Mouse (Mus musculus) CD4-positive, CD25-positive, alpha-beta regulatory T cell, adult 4 months (primary cell): Measurements from ENCODE around the gene Nln. TPM values are rescaled to one million over a fixed set of nuclear protein-coding genes. Genes with fewer than 3 reads are reported as not detected.

Experiments used
- ATAC-seq: one replicate; pipeline ENCODE4 v1.8.0; 2017
- polyA plus RNA-seq, 2 experiments: library from polyadenylated mRNA; unstranded; fragments of 100-300 nt; shearing (Covaris generic); gene quantifications; one replicate each; pipeline ENCODE4 v1.2.1; 2017

Gene Nln
- polyA plus RNA-seq, 2 experiments from 2014 or later: 8.4 to 10.9 TPM

- ATAC-seq: no peak
These were observed 68.5 kb downstream of the Nln start for GRCm38 (mm10) chr13:104040950-104041349.

DNA sequence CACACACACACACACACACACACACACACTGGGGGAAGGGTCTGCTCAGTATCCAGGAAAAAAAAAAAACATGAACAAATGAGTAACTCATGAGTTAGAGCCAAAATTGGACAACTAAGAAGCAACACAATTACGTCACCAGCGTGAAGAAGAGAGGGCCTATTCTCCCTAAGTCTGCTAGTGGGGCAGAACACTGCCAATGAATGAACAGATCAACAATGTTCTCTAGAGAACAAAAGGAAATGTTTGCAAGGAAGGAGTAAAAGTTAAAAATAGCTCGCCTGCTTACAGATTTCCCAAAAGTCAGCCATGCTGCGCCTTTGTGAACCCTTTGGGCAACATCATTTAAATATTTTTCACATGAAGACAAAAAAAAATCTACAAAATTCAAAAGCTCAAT is 69.6 kb downstream of the Nln start:
- ATAC-seq: no peak

DNA sequence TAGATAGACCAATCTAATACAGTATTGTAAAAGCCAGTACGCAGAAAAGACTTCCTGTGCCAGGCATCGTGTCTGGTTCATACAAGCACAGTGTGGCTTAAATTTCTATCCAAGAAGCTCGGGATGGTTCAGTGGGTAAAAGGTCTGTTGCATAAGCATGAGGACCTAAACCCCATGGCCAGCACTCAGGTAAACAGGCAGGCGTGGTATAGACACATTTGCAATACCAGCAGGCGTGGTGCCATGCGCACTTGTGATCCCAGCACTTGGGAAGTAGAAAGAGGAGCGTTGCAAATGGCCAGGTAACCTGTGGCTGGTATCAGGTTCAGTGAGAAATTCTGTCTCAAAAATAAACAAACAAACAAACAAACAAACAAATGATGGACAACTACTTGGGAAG is 70.5 kb downstream of the Nln start:
- no peak for ATAC-seq

GRCm38 (mm10) chr13:104038358-104038757 is 71.1 kb downstream of the Nln start:
- no peak for ATAC-seq

GRCm38 (mm10) chr13:104037531-104038290 is 71.7 kb downstream of the Nln start:
- ATAC-seq: no peak

DNA sequence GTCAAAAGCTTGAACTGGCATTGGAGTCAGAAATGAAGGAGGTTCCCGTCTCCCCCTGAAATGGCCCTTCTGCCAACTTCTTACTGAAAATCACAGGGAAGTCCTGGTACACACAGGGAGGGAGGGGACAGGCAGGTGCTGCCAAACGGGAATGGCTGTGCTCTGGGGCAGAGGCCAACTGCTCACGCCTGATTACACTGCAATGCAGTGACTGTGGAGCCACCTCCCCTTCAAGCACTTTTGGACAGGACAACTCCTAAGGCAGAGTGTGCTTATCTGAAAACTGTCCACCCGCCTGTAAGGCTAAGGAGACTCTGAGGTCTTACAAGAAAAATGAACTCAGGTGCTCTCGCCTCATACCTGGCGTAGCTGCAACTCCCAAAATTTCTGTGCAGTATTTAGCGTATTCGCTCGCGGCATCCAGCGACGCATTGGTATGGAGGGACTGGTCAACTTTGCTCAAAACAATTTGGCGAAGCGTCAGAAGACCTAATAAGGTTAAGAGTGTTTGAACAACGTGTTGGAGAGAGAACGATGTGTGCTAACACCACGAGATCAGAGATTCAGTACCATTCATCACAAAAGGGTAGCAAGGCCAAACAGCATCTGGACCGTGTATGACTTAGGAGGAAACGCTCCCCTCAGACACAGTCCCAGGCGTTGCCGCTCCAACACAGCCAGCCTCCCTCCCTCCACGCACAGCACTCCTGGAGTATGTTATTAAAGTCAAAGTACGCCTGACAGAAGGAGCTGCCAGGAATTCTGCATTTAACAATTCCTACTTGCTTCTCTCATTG is 72.7 kb downstream of the Nln start:
- ATAC-seq: no peak

GRCm38 (mm10) chr13:104035651-104036050 is 73.8 kb downstream of the Nln start:
- ATAC-seq: no peak

DNA sequence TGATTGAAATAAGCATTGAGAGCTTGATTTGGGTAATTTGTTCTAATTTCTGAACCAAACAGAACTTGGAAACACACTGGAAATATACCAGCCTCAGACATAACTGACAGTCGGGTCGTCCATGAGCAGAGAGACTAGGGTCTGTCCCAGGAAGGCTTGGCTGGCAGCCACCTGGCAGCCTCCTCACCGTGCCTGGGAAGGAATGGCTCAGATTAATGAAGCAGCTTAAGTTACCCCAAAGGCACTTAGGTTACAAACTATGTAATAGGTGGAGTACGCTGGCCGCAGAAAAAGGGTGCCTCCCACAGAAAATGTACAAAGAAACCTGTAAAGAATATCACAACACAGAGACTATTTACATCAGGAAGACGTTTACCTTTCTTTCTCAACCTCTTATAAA is 74.6 kb downstream of the Nln start:
- ATAC-seq: no peak

DNA sequence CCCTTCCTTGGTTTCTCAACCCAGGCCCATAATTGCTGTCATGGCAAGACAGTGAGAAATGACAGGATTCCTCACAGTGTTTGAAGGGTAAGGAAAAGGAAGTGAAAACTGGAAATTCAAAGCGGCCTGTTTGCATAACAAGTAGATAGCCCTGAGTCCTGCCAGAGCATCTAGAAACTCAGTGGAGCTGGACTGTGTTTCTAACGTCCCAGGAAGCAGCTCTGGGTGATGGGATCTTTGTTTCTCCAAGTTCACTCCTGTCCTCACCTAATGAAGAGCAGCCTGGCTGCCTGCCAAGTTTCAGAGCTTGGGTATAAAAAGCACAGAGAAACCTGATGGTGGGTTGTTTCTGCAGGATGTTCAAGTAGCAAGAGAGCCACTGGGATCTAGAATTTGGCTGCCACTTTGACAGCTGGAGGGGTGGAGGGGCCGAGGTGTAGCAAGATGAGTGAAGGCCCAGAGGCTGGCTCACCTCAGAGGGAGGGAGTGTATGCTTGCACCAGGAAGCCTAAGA is 76.7 kb downstream of the Nln start:
- no peak for ATAC-seq

DNA sequence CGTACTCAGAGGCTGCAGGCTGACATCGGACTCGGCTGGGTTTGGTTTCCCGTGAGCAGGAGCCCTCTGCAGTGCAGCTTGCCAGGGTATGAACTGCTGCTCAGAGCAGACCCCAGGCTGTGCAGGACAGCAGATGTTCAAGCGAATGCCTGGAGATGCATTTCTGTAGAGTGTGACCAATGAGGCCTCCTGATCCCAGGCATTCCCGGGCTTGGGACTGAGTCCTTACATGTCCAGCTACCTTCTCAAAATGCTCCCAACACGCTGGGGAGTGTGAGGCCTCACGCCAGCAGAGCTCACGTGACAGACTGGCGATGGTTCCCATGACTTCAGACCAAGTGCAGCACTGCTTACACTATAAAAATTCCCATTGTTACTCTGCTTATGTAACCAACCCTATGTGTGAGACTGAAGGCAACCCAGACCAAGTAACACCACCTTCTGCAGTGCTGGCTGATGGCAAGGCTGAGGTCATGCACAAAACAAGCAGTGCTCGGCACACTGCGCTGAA is 77.5 kb downstream of the Nln start:
- ATAC-seq: no peak

- ATAC-seq: no peak
These were observed 78.5 kb downstream of the Nln start for GRCm38 (mm10) chr13:104030956-104031355.

GRCm38 (mm10) chr13:104029511-104029910 is 79.9 kb downstream of the Nln start:
- no peak for ATAC-seq

DNA sequence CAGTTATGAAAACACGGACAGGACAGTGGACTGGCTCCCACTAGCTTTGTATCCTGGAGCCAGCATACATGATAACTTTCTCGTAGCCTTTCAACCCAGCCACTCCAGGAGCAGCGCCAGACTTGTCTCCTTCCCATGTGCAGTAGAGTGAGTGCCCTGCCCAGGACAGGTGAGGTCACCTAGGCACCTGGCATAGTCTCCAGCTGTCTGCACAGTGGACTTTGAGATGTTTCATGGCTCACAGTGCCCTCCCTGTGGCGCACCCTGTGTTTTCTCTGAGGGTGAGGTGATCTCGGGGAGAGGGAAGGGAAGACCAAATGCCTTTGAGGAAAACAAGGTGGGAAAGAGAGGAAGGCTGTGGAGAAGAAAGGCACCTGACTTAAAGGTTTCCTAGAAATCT is 80.3 kb downstream of the Nln start:
- no peak for ATAC-seq

DNA sequence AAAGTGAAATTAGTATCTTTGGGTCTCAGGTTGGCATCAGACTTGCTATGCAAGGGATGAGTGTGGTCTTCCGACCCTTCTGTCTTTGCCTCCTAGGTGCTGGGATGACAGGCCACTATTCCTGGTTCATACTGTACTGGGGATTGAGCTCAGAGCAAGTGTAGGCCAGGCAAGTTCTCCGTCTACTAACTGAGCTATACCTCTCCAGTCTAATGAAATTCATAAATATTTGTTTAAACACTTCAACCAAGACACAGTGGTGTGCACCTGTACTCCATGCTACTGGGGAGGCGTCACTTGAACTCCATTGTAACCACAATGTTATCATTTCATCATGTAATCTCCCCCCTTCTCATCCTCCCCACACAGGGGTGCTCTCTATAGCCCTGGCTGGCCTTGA is 82.9 kb downstream of the Nln start:
- no peak for ATAC-seq

- no peak for ATAC-seq
These were observed 83.8 kb downstream of the Nln start for GRCm38 (mm10) chr13:104025710-104025995.

DNA sequence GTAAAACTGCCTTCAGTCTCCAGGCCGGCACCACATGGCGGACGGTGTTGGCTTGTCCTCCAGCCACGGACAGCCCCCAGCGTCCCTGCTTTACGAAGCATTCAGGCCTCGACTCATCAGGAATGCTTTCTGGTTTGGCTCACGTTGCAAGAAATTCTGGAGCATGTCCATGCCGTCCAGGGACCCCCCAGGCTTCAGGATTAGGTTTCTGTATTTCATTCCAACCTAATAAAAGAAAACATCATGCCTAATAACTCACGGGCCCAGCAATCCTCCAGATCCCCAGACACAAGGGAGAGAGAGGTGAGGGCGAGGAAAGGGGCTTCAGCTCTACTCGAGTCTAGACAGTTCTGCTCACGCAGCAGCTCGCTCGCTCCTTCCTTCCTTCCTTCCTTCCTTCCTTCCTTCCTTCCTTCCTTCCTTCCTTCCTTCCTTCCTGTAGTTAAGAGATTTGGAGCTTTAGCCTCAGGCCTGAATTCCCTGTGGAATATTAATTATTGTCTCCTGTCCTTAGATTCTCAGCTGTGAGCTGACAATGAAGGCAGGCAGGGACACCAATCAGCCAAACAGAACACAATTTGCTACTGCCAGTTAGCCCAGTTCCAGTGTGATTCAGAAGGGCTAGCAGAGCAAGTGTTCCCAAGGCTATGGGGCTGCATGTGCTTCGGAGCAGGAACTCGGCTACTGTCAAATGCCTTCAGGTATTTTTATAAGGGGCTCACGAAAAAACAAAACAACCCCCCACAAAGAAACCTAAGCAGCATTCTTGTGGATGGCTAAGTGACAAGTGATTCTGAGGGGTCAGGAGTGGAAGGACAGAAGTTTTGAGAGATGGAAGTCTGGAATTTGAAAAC is 84.3 kb downstream of the Nln start:
- ATAC-seq: no peak

- ATAC-seq: no peak
These were observed 85.1 kb downstream of the Nln start for GRCm38 (mm10) chr13:104024275-104024674.

GRCm38 (mm10) chr13:104023356-104023911 is 86.0 kb downstream of the Nln start:
- ATAC-seq: no peak

DNA sequence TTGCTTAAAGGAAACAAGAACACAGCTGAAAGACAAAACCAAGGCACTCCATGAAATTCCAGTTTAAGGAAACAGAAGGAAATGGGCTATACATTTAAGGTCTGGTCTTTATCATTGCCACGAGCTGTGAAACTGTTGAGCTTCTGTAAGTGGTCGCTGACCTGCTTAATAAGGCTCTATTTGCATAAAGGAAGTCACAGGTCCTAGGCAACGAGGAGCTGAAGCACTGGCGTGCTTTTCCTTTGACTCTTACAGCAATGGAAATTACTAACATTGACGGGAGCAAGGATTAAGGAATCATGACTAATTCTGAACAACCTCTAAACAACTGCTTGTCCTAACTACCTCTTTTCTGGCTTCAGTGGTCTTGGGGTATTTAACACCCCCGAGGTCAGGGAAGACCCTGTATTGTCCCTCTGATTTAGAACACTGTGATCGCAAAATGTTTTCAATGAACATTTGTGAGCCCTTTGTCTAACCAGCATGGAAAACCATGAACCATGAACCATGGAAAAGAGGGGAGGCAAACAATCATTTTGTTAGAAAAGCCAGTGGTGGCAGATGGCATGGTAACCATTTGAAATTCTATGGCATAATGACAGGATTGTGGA is 90.8 kb downstream of the Nln start:
- ATAC-seq: no peak

GRCm38 (mm10) chr13:104015246-104016105 is 93.9 kb downstream of the Nln start:
- no peak for ATAC-seq

- no peak for ATAC-seq
These were observed 95.4 kb downstream of the Nln start for GRCm38 (mm10) chr13:104014038-104014437.
